Mouse (Mus musculus): ENCODE data around the gene Gm21897. TPM values are rescaled to one million over a fixed set of nuclear protein-coding genes. Genes with fewer than 3 reads are reported as not detected.

Gene Gm21897
- polyA plus RNA-seq, 1 experiment, result not detected

GRCm38 (mm10) chr16:15339051-15339450 lies 21.8 kb downstream of the Gm21897 start:
- H3K36me3 ChIP-seq (ENCODE audit: control insufficient read depth, insufficient read depth, low read length), result no peaks in the 10 kb centered on the region
- no peak for DNase-seq
- no peaks in the 10 kb centered on the region for H3K27me3 ChIP-seq (ENCODE audit: control insufficient read depth, insufficient read depth, low read length)
- H3K4me3 ChIP-seq (ENCODE audit: control insufficient read depth, insufficient read depth, low read length), result no peak overlapping the region
- no peaks in the 10 kb centered on the region for H3K4me1 ChIP-seq (replicated peaks; ENCODE audit: control insufficient read depth, insufficient read depth, low read length)
- 90% methylated on average over 4 of the region's 4 CpGs for WGBS
- no peak overlapping the region for H3K27ac ChIP-seq (ENCODE audit: control insufficient read depth, insufficient read depth, low read length)
- TF ChIP-seq CTCF (IDR thresholded peaks at IDR 0.05; ENCODE audit: borderline replicate concordance, control insufficient read depth, extremely low read depth, insufficient read depth, low read length, poor library complexity) (no peak), POLR2A (IDR thresholded peaks at IDR 0.05; ENCODE audit: control insufficient read depth, extremely low read depth, insufficient read depth, low read length, poor library complexity) (no peak)

GRCm38 (mm10) chr16:15346045-15346444 lies 28.8 kb downstream of the Gm21897 start:
- TF ChIP-seq CTCF (IDR thresholded peaks at IDR 0.05; ENCODE audit: borderline replicate concordance, control insufficient read depth, extremely low read depth, insufficient read depth, low read length, poor library complexity) (no peak), POLR2A (IDR thresholded peaks at IDR 0.05; ENCODE audit: control insufficient read depth, extremely low read depth, insufficient read depth, low read length, poor library complexity) (no peak)
- DNase-seq, result no peak
- Histone ChIP-seq H3K27ac (ENCODE audit: control insufficient read depth, insufficient read depth, low read length) (no peak overlapping the region), H3K4me1 (replicated peaks; ENCODE audit: control insufficient read depth, insufficient read depth, low read length) (no peaks in the 10 kb centered on the region), H3K27me3 (ENCODE audit: control insufficient read depth, insufficient read depth, low read length) (no peaks in the 10 kb centered on the region), H3K4me3 (ENCODE audit: control insufficient read depth, insufficient read depth, low read length) (no peak overlapping the region), H3K36me3 (ENCODE audit: control insufficient read depth, insufficient read depth, low read length) (no peaks in the 10 kb centered on the region)
- 74% methylated on average over 1 of the region's 1 CpGs for WGBS

GRCm38 (mm10) chr16:15349381-15349780 lies 32.1 kb downstream of the Gm21897 start:
- H3K4me3 ChIP-seq (ENCODE audit: control insufficient read depth, insufficient read depth, low read length), result no peak overlapping the region
- H3K27me3 ChIP-seq (ENCODE audit: control insufficient read depth, insufficient read depth, low read length), result no peaks in the 10 kb centered on the region
- no peak for TF ChIP-seq POLR2A (IDR thresholded peaks at IDR 0.05; ENCODE audit: control insufficient read depth, extremely low read depth, insufficient read depth, low read length, poor library complexity)
- TF ChIP-seq CTCF (IDR thresholded peaks at IDR 0.05; ENCODE audit: borderline replicate concordance, control insufficient read depth, extremely low read depth, insufficient read depth, low read length, poor library complexity), result no peak
- DNase-seq, result no peak
- no peaks in the 10 kb centered on the region for H3K4me1 ChIP-seq (replicated peaks; ENCODE audit: control insufficient read depth, insufficient read depth, low read length)
- no peak overlapping the region for H3K27ac ChIP-seq (ENCODE audit: control insufficient read depth, insufficient read depth, low read length)
- no peaks in the 10 kb centered on the region for H3K36me3 ChIP-seq (ENCODE audit: control insufficient read depth, insufficient read depth, low read length)
- 88% methylated on average over 2 of the region's 2 CpGs for WGBS

GRCm38 (mm10) chr16:15351301-15351700 lies 34.0 kb downstream of the Gm21897 start:
- Histone ChIP-seq H3K27me3 (ENCODE audit: control insufficient read depth, insufficient read depth, low read length) (no peaks in the 10 kb centered on the region), H3K4me3 (ENCODE audit: control insufficient read depth, insufficient read depth, low read length) (no peak overlapping the region), H3K27ac (ENCODE audit: control insufficient read depth, insufficient read depth, low read length) (no peak overlapping the region), H3K36me3 (ENCODE audit: control insufficient read depth, insufficient read depth, low read length) (no peaks in the 10 kb centered on the region), H3K4me1 (replicated peaks; ENCODE audit: control insufficient read depth, insufficient read depth, low read length) (no peaks in the 10 kb centered on the region)
- no peak for TF ChIP-seq POLR2A (IDR thresholded peaks at IDR 0.05; ENCODE audit: control insufficient read depth, extremely low read depth, insufficient read depth, low read length, poor library complexity)
- no peak for TF ChIP-seq CTCF (IDR thresholded peaks at IDR 0.05; ENCODE audit: borderline replicate concordance, control insufficient read depth, extremely low read depth, insufficient read depth, low read length, poor library complexity)
- no peak for DNase-seq
- 71% methylated on average over 1 of the region's 1 CpGs for WGBS

GRCm38 (mm10) chr16:15352320-15352719 lies 35.1 kb downstream of the Gm21897 start:
- TF ChIP-seq POLR2A (IDR thresholded peaks at IDR 0.05; ENCODE audit: control insufficient read depth, extremely low read depth, insufficient read depth, low read length, poor library complexity) (no peak), CTCF (IDR thresholded peaks at IDR 0.05; ENCODE audit: borderline replicate concordance, control insufficient read depth, extremely low read depth, insufficient read depth, low read length, poor library complexity) (no peak)
- Histone ChIP-seq H3K27me3 (ENCODE audit: control insufficient read depth, insufficient read depth, low read length) (no peaks in the 10 kb centered on the region), H3K27ac (ENCODE audit: control insufficient read depth, insufficient read depth, low read length) (no peak overlapping the region), H3K4me3 (ENCODE audit: control insufficient read depth, insufficient read depth, low read length) (no peak overlapping the region), H3K36me3 (ENCODE audit: control insufficient read depth, insufficient read depth, low read length) (no peaks in the 10 kb centered on the region), H3K4me1 (replicated peaks; ENCODE audit: control insufficient read depth, insufficient read depth, low read length) (no peaks in the 10 kb centered on the region)
- no peak for DNase-seq
- WGBS, result 68% methylated on average over 2 of the region's 2 CpGs

- DNase-seq, result no peak
- Histone ChIP-seq H3K4me1 (replicated peaks; ENCODE audit: control insufficient read depth, insufficient read depth, low read length) (no peaks in the 10 kb centered on the region), H3K36me3 (ENCODE audit: control insufficient read depth, insufficient read depth, low read length) (no peaks in the 10 kb centered on the region), H3K27me3 (ENCODE audit: control insufficient read depth, insufficient read depth, low read length) (no peaks in the 10 kb centered on the region), H3K4me3 (ENCODE audit: control insufficient read depth, insufficient read depth, low read length) (no peak overlapping the region), H3K27ac (ENCODE audit: control insufficient read depth, insufficient read depth, low read length) (no peak overlapping the region)
- TF ChIP-seq CTCF (IDR thresholded peaks at IDR 0.05; ENCODE audit: borderline replicate concordance, control insufficient read depth, extremely low read depth, insufficient read depth, low read length, poor library complexity), result no peak
- TF ChIP-seq POLR2A (IDR thresholded peaks at IDR 0.05; ENCODE audit: control insufficient read depth, extremely low read depth, insufficient read depth, low read length, poor library complexity), result no peak
- WGBS, result 79% methylated on average over 2 of the region's 2 CpGs
Observed at GRCm38 (mm10) chr16:15354901-15355300, 37.6 kb downstream of the Gm21897 start.

GRCm38 (mm10) chr16:15355339-15355738 lies 38.1 kb downstream of the Gm21897 start:
- Histone ChIP-seq H3K4me3 (ENCODE audit: control insufficient read depth, insufficient read depth, low read length) (no peak overlapping the region), H3K27me3 (ENCODE audit: control insufficient read depth, insufficient read depth, low read length) (no peaks in the 10 kb centered on the region), H3K27ac (ENCODE audit: control insufficient read depth, insufficient read depth, low read length) (no peak overlapping the region), H3K36me3 (ENCODE audit: control insufficient read depth, insufficient read depth, low read length) (no peaks in the 10 kb centered on the region), H3K4me1 (replicated peaks; ENCODE audit: control insufficient read depth, insufficient read depth, low read length) (no peaks in the 10 kb centered on the region)
- no peak for DNase-seq
- WGBS, result 81% methylated on average over 1 of the region's 1 CpGs
- no peak for TF ChIP-seq POLR2A (IDR thresholded peaks at IDR 0.05; ENCODE audit: control insufficient read depth, extremely low read depth, insufficient read depth, low read length, poor library complexity)
- no peak for TF ChIP-seq CTCF (IDR thresholded peaks at IDR 0.05; ENCODE audit: borderline replicate concordance, control insufficient read depth, extremely low read depth, insufficient read depth, low read length, poor library complexity)

All from thymus, adult 2 months (tissue).